Mouse (Mus musculus): ENCODE results near the gene Fhl2.
A peak's percentile ranks its signal among the peaks of the same experiment; 100 is the strongest.

Fhl2 gene

GRCm38 (mm10) chr1:43117435-43117834 is 79.3 kb downstream of the Fhl2 start:
- no peak for DNase-seq (ENCODE audit: extremely low read depth, low read depth, low spot score)

- DNase-seq (ENCODE audit: extremely low read depth, low read depth, low spot score): no peak
These were observed 83.9 kb downstream of the Fhl2 start for GRCm38 (mm10) chr1:43112882-43113281.

- DNase-seq (ENCODE audit: extremely low read depth, low read depth, low spot score): no peak
These were observed 86.2 kb downstream of the Fhl2 start for GRCm38 (mm10) chr1:43110556-43110955.

DNA sequence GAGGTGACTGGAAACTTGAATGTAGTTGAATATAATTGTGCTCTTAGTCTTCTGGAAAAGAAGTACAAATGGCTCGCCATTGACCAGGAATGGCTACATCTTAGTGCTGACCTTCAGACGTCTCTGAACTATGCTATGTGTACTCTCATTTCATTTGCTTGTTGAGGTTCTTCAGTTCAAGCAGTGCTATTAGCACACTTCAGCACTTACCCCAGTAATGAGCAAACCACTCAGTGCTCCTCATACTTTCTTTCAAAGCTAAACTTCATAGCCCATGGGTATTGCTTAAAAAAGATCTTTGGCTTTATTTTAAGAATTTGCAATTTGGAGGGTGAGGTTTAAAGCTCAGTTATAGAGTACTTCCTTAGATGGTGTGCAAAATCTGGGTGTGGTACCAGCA is 88.1 kb downstream of the Fhl2 start:
- no peak for DNase-seq (ENCODE audit: extremely low read depth, low read depth, low spot score)

GRCm38 (mm10) chr1:43098031-43098984 is 98.5 kb downstream of the Fhl2 start, which contains the start of the genes Tgfbrap1 and AI597479:
Gene Tgfbrap1 (minus strand): TSS chr1:43098637.
Gene AI597479 (plus strand): TSS chr1:43098710.
- DNase-seq (ENCODE audit: extremely low read depth, low read depth, low spot score): peak; percentile 43

GRCm38 (mm10) chr1:43094206-43094605 is 102.6 kb downstream of the Fhl2 start:
- no peak for DNase-seq (ENCODE audit: extremely low read depth, low read depth, low spot score)

DNA sequence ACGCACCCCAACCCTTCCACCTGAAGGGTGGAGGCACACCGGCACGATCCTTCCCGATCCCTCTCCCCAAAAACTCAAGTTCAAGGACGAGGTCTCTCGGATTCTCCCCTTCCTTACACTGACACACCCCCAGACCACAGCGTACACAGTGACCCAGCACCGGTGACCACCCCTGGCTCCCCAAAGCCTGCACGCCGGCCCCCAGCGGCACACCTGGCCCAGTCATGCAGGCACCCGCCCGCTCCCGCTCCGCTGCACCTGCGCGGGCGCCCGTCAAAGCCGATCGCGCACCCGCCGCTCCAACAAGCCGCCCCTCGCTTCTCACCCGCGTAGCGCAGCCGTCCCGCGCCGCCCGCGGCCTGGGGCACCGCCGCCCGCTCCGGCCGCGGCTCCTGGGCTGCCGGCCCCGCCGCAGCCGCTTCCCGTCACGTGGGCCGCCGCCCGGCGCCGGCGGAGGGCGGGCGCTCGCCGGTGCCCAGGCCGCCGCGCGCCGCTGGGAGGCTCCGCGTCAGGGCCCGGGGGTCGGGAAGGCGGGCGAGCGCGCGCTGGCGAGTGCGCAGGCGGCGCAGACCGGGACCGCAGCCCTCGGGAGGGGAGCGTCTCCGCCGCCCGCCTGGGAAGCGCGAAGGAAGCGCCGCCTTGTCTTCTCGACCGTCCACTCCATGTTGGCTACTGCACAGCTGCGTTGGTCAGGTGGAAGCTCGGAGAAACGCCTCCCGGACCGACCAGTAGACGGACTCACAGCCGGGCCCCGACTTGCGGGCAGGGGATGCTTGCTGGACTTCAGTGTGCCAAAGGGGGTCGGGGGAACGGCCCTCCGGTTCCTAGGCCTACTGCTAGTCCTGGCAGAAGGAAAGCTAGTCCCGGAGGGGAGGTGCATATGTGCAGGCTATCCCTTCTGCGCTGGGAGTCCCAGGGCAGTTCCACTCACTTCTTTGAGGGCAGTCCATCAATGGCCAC is 104.4 kb downstream of the Fhl2 start:
- DNase-seq (ENCODE audit: extremely low read depth, low read depth, low spot score): no peak

DNA sequence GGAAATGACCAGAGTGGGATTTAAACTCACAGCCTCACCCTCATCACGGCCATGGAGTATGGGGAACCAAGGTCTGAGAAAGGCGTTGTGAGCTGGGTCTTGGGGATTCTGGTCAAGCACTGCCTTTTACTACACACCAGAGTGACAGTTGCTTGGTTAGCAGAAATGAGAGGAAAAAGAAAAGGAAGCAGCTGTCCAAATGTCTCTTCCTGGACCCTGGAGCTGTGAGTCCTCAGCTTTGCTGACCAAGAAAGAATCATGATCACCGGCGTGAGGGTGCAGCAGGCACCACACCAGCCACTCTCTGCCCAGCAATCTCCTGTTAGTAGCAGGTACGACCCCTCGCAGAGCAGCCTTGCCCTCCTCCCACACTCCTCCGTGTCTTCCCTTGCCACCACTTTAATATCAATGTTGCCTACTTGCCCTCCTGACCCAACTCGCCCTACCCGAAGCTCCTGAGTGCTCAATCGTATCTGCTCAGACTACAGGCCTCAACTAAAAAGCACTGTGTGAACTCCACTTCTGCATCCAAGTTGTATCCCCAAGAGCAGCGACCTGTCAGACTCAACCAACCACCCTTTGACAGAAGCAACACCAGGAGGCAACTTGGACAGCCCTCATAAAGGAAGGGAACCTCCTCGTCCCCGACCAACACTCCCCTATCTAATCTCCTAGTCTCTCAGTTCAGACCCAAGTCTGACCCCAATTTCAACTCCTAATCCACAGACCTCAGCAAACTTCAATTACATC is 105.3 kb downstream of the Fhl2 start:
- DNase-seq (ENCODE audit: extremely low read depth, low read depth, low spot score): no peak

DNA sequence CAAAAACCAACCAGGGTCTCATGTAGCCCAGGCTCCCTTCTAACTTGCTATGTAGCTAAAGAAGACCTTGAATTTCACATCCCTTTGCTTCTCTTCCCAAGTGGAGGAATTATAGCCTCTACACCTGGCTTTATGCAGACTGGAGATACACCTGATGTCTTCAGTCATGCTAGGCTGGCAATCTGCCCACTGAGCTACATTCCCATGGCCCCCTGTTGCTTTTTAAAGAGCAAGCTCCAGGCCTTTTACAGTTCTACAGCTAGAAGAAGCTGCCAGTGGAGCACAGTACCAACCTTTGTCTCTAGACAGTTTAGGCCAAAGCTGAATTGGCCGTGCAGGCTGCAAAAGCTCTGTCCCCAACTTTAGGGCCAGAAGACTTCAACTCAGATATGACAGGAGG is 106.4 kb downstream of the Fhl2 start:
- no peak for DNase-seq (ENCODE audit: extremely low read depth, low read depth, low spot score)

DNA sequence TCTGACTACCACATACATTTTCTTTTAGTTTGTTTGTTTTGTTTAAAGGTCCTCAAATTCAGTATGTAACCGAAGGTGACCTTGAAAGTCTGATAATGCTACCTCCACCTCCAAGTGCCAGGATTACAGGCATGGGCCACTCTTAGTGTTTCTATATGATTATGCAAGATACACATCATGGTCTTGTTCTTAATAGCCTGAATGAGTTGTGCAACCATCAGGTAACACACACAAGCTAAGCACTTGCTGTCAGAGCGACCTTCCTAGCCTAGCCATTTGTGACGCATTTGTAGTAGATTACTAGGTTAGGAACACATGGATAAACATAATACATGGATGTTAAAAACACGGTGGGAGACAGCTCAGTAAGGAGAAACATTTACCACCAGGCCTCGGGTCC is 113.8 kb downstream of the Fhl2 start:
- DNase-seq (ENCODE audit: extremely low read depth, low read depth, low spot score): peak; percentile 26

GRCm38 (mm10) chr1:43078124-43078523 is 118.7 kb downstream of the Fhl2 start:
- no peak for DNase-seq (ENCODE audit: extremely low read depth, low read depth, low spot score)

DNA sequence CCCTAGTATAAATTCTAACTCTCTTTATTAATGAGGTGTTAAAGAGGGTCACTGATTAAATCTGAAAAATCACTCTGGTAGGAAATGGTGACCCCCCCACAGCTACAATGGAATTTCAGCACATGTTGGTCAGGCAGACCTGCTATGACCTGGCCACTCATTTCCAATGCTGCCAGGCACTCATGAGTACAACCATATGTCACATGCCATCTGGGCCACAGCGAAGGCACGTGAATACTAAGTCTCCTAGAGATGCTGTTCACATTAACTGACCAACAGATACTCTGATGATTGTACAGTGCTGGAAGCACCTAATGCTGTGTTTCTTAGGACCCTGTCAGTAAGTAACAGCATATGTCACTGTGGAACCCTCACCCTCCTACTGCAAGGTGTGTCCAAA is 122.0 kb downstream of the Fhl2 start:
- no peak for DNase-seq (ENCODE audit: extremely low read depth, low read depth, low spot score)
